Mouse (Mus musculus) monocyte, adult 5-6 weeks (primary cell): ENCODE data around the gene Ccdc162. TPM values are rescaled to one million over a fixed set of nuclear protein-coding genes. Genes with fewer than 3 reads are reported as not detected.
A peak's percentile ranks its signal among the peaks of the same experiment; 100 is the strongest.

Experiments
- ATAC-seq: fragments of 153-309, 156-312 bp; replicated peaks from 2 replicates; pipeline ENCODE4 v1.8.0; 2017; ENCODE audit warnings: mild to moderate bottlenecking; ENCODE audit not compliant: low TSS enrichment, insufficient number of reproducible peaks, severe bottlenecking, poor library complexity, low FRiP score
- total RNA-seq: library from RNA; stranded (forward); fragments of 200-1000, 200-491, 200-594 nt; gene quantifications from 3 replicates; pipeline ENCODE4 v1.2.3, GENCODE M21; 2017

Gene Ccdc162
- total RNA-seq, 1 experiment from 2014 or later: not detected

DNA sequence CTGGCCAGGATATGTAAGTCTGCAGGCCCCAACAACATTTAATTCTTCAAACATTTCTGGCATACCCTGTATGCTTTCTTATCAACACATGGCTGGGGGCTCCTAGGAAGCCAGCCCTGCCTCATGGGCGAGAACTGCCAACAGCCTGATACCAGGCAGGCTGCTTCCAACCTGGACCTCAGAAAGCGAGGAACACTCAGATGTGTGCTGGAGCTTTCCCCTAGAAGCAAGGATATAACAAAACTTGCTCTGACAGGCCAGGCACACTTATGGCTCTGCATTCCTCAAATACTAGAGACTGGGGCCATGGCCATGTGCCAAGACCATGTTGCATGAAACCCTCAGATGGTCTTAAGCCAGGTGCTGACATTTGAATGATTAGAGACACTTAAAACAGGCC, 121.5 kb downstream of the Ccdc162 start:
- ATAC-seq: no peak

GRCm38 (mm10) chr10:41594433-41594832, 122.0 kb downstream of the Ccdc162 start:
- no peak for ATAC-seq

DNA sequence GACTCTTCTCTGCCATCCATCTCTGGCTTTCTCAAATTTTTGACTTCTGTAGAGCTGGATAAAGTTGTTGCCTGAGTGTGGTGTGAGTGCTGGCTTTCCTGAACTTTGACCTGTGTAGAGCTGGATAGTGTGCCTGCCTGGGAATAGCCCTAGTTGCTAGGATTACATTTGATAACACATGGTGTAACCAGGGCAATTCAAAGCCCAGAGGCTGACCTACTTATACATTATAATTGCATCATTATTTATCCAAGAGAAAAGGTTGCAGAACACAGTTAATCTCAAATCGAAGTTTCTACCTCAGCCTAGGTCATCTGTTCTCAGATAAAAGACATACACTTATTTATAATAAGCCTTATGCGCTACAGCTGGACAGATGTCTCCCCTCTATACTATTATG, 127.8 kb downstream of the Ccdc162 start:
- ATAC-seq: no peak

DNA sequence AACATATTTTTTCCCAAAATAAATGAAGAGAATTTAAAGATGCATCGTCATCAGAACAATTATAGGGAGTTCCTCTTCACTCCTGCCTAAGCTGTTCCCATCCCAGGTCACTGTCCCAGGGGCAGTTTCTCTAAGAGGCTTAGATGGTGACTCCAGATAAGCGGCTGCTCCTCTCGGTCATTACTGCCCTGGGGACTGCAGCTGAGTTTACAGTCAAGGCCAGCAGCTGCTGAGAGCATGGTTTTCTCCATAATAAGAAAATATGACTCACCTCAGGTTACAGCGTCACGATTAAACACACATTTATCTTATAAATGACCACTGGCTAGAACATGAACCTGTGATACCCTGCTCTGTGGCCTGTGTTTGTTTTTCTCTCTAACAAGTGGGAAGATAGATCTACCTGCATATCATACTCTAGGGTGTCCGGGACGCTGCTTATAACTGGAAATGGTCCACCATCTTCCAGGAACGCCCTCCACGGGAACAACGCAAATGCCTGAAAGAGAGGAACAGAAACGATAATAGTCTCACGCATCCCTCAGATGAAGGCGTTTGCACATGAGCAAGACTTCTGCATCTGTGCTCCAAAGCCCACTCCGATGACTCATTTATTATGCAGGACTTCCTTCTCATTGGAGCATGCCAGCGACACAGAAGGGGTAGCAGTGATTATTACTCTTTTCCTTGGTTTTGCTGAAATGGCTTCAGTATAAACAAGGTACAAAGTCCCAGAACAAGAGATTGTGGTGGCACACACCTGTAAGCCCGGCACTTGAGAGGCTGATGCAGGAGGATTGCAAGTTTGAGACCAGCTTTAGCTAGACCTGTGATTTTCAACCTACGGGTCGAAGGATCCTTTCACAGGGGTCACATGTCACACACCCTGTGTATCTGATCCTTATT, 129.2 kb downstream of the Ccdc162 start:
- no peak for ATAC-seq

GRCm38 (mm10) chr10:41583383-41583782, 133.1 kb downstream of the Ccdc162 start:
- no peak for ATAC-seq

DNA sequence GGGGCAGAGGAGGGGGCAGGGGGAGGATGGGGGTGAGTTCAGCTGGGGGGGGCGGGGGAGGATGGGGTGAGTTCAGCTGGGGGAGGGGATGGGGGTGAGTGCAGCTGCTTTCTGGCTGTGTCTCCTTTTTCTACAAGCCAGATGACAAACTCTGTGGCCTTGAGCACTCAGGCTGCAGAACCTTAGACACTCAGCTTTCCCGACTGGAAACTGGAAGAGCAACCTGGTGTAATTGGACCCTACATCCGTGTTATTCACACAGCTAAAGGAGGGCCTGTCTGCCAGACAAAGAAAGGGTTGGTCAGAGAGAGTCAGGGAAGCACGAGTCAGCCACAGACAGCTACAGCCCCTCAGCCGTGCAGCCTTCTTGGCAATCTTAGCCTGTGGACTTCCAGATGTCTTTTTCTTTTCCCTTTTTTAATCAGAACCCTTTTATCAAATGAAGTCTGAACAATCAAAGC, 133.5 kb downstream of the Ccdc162 start:
- no peak for ATAC-seq

DNA sequence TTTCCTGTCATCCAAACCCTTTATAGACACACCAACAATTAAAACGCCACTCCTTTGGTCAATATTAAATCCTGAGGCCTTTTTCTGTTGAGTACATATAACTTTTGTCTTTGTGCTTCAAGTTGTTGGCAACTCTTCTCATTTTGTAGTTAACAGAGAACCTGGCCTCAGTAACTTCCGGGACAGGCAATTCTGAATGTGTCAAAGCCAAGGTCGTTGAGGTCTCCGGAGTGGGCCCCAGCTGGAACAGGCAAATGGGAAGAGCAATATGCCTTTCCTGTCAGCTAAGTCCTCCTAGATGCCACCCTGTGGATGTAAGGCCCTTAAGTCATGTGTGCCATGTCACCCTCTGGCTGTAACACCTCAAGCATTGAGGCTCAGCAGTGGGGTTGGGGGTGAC, 136.0 kb downstream of the Ccdc162 start:
- no peak for ATAC-seq

- no peak for ATAC-seq
These were observed 137.9 kb downstream of the Ccdc162 start for GRCm38 (mm10) chr10:41578541-41578940.

DNA sequence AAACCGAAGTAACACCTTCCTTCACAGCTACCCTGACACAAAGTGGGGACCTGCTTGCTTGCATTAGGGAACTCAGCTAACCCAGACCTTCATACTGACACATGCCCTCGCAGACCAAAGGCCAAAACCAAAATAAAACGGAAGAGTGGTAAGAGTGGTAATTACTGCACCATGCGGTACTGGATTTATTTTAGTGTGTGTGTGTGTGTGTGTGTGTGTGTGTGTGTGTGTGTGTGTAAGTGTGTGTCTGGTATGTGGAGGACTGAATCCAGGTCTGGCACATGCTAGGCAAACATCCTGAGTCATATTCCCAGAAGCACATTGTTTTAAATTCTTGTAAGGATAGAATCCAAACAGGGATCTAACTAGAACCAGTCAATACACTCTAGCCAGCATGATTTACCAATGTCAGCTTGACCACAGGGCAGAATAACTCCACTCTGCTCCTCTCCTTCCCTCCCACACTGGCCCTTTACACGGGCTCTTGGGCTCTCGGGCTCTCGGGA, 140.1 kb downstream of the Ccdc162 start:
- no peak for ATAC-seq

DNA sequence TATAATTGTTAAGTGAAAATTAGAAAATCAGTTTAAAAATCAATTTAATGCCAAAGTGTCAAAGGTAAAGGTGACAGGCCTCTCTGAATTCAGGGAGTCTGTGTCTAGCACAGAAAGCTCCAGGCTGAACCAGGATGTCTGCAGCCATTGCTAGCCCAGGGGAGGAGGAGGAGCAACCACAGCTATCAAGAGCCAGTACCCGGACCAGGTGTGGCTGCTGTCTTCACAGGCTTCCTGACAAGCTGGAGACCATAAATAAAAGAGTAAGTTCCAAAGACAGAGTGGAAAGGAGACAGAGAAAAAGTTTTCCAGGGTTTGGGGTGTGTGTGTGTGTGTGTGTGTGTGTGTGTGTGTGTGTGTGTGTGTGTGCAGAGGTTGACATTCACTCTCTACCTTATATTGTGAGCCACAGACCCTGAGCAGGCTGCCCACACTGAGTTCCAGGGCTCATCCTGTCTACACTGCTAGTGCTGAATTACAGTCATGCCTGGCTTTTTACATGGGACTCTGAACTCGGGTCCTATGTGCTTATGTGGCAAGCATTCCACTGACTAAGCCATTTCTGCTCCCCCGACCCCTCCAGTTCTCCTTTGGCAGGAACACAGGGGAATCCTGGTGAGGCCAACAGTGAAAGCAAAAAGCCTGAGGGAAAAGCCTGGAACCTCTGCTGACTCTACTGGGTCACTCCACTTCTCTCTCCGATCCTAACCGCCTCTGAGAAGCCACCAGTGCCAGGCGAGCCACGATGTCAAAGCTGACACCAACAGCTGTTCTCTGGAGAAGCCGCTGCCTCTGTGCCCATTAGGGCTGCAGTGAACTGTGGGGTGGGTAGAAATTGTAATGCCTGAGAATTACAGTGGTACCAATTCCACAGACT, 140.7 kb downstream of the Ccdc162 start:
- ATAC-seq: no peak

DNA sequence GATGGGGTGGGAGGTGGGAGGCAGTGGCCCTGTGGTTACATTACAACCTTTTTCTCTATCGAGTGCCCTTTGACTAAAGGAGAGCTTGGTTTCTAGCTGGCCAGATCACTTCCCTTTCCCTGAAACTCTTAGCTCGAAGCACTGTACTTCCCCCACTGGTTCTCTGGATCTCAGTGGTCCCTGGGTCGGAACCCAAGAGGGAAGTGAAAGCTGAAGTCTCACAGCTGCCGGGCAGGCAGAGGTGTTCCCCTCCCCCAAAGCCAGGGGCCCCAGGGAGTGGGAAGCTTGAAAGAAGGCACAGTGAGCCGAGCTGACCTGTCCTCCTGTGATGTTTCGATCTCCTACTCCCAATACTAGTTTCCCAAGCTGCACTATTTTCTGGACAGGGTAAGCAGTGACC, 143.2 kb downstream of the Ccdc162 start:
- ATAC-seq: peak; percentile 67; the same call in 1 of the 2 replicates

DNA sequence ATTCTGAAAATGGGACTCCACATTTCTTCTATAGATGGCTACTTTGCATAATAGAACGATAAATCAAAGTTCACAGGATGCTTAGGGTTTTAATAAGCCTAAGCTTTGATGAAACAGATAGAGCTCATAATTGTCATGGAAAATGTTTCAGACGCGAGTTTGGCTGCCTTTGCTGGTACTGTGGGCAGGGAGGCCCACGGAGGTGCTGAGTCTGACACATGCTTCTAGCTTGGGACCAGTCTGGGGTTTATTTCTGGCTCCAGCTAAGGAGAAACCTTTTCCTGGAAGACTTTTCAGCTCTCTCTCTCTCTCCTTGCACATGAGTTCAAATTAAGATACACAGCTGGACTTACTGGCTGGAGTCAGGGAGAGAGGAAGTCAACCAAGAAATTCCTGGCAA, 144.2 kb downstream of the Ccdc162 start:
- ATAC-seq: no peak

DNA sequence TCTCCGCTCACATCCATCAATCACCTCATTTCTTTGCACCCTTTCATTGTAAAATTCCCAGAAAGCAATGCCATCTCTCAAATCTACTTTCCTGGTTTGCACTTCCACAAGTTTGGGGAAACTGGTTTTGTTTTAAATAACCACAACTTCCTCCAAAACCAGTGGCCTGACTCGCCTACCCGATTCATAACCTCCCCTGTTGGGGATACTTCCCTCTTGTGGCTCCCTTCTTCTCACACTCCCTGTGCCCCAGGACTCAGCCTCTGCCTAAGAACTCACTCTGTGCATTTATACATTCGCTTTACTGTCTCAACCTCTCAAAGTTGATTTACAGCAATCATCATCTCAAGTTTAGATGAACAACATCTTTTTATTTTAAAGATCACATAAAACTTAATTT, 145.4 kb downstream of the Ccdc162 start:
- peak; percentile 81 for ATAC-seq

DNA sequence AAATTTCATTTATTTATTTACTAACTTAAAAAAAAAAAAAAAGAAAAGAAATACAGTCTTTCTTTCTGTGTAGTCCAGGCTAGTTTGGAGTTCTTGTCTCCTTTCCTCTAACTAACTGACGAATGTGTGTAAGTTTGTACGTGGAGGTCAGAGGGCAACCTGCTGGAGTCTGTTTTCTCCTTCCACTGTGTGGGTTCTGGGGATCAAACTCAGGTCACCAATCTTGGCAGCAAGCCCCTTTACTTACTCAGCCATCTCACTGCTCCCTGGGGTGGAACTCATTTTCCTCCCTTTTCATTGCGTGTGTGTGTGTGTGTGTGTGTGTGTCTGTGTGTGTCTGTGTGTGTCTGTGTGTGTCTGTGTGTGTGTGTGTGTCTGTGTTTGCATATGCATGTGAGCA, 148.1 kb downstream of the Ccdc162 start:
- no peak for ATAC-seq

DNA sequence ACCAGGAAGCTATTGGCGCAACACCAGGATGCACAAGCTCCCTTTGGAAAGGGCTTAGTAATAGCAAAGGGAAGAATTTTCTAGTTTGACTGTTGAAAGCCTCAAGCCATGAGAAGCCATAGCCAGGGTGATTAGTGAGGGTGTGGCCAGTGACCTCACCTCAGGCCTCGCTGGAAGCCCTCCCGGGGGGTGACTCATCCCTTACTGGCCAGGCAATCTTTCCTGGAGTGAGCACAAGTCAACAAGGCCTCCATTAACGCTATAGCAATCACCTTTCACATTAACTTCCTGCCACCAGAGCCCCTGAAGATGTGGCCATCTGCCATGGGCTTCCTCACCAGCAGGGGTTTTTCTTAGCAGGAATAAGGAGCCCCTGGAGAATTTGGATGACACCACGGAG, 151.3 kb downstream of the Ccdc162 start:
- no peak for ATAC-seq

GRCm38 (mm10) chr10:41561701-41562395, 154.6 kb downstream of the Ccdc162 start:
- no peak for ATAC-seq

- no peak for ATAC-seq
These were observed 158.0 kb downstream of the Ccdc162 start for GRCm38 (mm10) chr10:41558401-41558800.

DNA sequence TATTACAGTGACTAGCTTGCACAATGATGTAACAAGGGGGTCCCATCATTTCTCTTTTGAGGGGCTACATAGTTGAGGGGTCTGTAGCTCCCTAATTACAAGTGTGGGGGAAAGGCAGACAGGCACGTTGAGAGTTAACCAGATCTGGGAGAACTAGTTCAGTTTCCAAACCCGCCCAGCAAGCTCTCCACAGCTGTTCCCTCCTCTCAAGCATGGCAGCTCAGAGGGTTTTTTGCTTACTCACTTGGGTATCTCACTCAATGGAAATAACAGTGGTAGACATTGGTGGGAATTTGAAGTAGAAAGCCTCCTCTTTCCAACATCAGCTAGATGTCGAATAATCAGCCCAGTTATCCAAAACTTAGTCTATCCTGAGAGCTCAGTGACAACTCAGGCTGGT, 161.4 kb downstream of the Ccdc162 start:
- no peak for ATAC-seq

DNA sequence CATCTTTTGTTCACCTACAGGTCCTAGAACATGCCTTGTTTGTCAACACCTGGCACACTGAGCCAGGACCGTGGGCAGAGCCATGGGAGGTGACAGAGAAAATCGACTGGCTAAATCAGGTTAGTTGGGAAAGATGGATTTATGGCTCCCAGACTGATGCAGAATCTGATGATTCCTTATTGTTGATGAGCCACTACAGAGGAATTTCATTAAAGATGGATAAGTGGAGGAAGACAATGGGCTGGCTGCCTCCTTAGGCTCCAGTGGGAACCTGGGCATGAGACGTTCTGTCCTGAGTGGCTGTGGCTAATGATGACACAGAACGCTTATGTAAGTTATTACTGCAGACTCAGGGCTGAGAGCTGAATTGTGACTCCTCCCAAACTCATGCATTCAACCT, 162.7 kb downstream of the Ccdc162 start:
- ATAC-seq: no peak
